Mouse (Mus musculus) myocyte (in vitro differentiated cells): ENCODE results near the gene Ctbp1. TPM values are rescaled to one million over a fixed set of nuclear protein-coding genes. Genes with fewer than 3 reads are reported as not detected.

Experiments
- H3K27me3 ChIP-seq: one replicate; pipeline ENCODE4 v1.6.1; 2011; ENCODE audit not compliant: control insufficient read depth, insufficient read depth, insufficient read length
- H3K36me3 ChIP-seq: one replicate; pipeline ENCODE4 v1.6.1; 2011; ENCODE audit not compliant: control insufficient read depth, insufficient read depth
- H3K4me2 ChIP-seq: one replicate; pipeline ENCODE4 v1.6.1; 2011; ENCODE audit warnings: low read depth, control low read depth
- H3K4me3 ChIP-seq: one replicate; pipeline ENCODE4 v1.5.1; 2011; ENCODE audit warnings: mild to moderate bottlenecking, control low read depth, moderate library complexity
- H3K79me2 ChIP-seq: one replicate; pipeline ENCODE4 v1.6.1; 2011; ENCODE audit not compliant: control insufficient read depth, insufficient read depth
- H3ac ChIP-seq: one replicate; pipeline ENCODE4 v1.6.1; 2011; ENCODE audit not compliant: control insufficient read depth, insufficient read length
- CEBPB ChIP-seq: IDR thresholded peaks from 2 replicates; pipeline ENCODE4 v1.6.1; 2011; ENCODE audit warnings: mild to moderate bottlenecking, moderate library complexity; ENCODE audit not compliant: poor library complexity, insufficient read depth, severe bottlenecking
- E2F4 ChIP-seq: IDR thresholded peaks from one replicate; pipeline ENCODE4 v1.6.1; 2011; ENCODE audit warnings: mild to moderate bottlenecking, control low read depth, moderate library complexity; ENCODE audit not compliant: insufficient read depth
- MAX ChIP-seq: IDR thresholded peaks from one replicate; pipeline ENCODE4 v1.6.1; 2011; ENCODE audit warnings: low read depth, mild to moderate bottlenecking, control low read depth
- MYOD1 ChIP-seq, 3 experiments: IDR thresholded peaks; one replicate each; pipeline ENCODE4 v1.6.1; 2011; ENCODE audit warnings: control low read depth in 2 of 3, low read depth in 2 of 3, mild to moderate bottlenecking in 2 of 3, moderate library complexity in 1 of 3; ENCODE audit not compliant: insufficient read length in 2 of 3, control insufficient read depth in 1 of 3
- MYOG ChIP-seq, 3 experiments: IDR thresholded peaks; one replicate each; pipeline ENCODE4 v1.6.1; 2011; ENCODE audit warnings: control low read depth in 2 of 3, low read depth in 2 of 3, mild to moderate bottlenecking in 2 of 3; ENCODE audit not compliant: insufficient read length in 2 of 3, control insufficient read depth in 1 of 3, insufficient read depth in 1 of 3
- POLR2A ChIP-seq: IDR thresholded peaks from one replicate; pipeline ENCODE4 v1.6.1; 2011; ENCODE audit warnings: low read depth, mild to moderate bottlenecking, control low read depth, moderate library complexity; ENCODE audit not compliant: insufficient read length
- POLR2AphosphoS2 ChIP-seq: IDR thresholded peaks from one replicate; pipeline ENCODE4 v1.6.1; 2011; ENCODE audit warnings: low read depth, control low read depth; ENCODE audit not compliant: insufficient read length
- REST ChIP-seq: IDR thresholded peaks from one replicate; pipeline ENCODE4 v1.6.1; 2011; ENCODE audit warnings: mild to moderate bottlenecking, control low read depth, moderate library complexity; ENCODE audit not compliant: insufficient read depth, insufficient read length
- SRF ChIP-seq: IDR thresholded peaks from one replicate; pipeline ENCODE4 v1.6.1; 2011; ENCODE audit warnings: low read depth; ENCODE audit not compliant: control insufficient read depth, insufficient read length
- TCF12 ChIP-seq: IDR thresholded peaks from one replicate; pipeline ENCODE4 v1.6.1; 2011; ENCODE audit warnings: mild to moderate bottlenecking, control low read depth; ENCODE audit not compliant: poor library complexity, insufficient read depth, severe bottlenecking
- TCF3 ChIP-seq: IDR thresholded peaks from one replicate; pipeline ENCODE4 v1.6.1; 2011; ENCODE audit warnings: low read depth, control low read depth; ENCODE audit not compliant: insufficient read length
- USF1 ChIP-seq: IDR thresholded peaks from one replicate; pipeline ENCODE4 v1.6.1; 2011; ENCODE audit warnings: low read depth, mild to moderate bottlenecking, control low read depth, moderate library complexity
- polyA plus RNA-seq: library from polyadenylated mRNA; unstranded; fragments of >200 nt; fragmentation: generic; extraction: Trizol; gene quantifications from one replicate; pipeline ENCODE4 v1.2.1, GENCODE M21; 2012; ENCODE audit warnings: missing spikeins

The Ctbp1 gene
- polyA plus RNA-seq, 1 experiment, result 231 TPM

GRCm38 (mm10) chr5:33217663-33218062 is 57.1 kb downstream of the Ctbp1 start:
- Histone ChIP-seq H3K79me2 (no peaks in the 10 kb centered on the region), H3K4me3 (no peak overlapping the region), H3K27me3 (no peaks in the 10 kb centered on the region), H3K36me3 (no peaks in the 10 kb centered on the region), H3ac (no peak overlapping the region), H3K4me2 (peak overlapping the region; percentile 32)
- no peak for TF ChIP-seq CEBPB
- no peak for TF ChIP-seq SRF
- TF ChIP-seq TCF12, result no peak
- TF ChIP-seq REST, result no peak
- no peak for TF ChIP-seq USF1
- TF ChIP-seq POLR2A, result no peak
- TF ChIP-seq MAX, result no peak

DNA sequence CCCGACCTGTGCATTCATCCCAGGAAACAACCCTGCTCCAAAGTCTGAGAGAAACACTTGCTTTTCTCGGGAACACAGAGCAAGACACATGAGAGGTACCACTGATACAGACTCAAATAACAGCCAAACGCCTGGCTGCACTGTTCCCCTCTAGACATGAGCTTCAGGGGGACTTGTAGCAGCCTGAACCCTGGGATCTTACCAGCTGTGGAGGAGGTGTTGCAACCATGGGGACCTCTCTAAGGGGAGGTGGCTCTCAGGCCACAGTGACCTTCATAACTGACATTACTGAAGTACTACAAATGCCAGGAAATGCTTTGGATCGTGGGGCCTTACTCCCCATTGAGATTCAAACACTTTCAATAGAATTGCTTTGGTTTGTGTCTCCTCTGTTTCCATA is 60.1 kb downstream of the Ctbp1 start:
- H3K4me3 ChIP-seq, result no peak overlapping the region
- no peak overlapping the region for H3K4me2 ChIP-seq

DNA sequence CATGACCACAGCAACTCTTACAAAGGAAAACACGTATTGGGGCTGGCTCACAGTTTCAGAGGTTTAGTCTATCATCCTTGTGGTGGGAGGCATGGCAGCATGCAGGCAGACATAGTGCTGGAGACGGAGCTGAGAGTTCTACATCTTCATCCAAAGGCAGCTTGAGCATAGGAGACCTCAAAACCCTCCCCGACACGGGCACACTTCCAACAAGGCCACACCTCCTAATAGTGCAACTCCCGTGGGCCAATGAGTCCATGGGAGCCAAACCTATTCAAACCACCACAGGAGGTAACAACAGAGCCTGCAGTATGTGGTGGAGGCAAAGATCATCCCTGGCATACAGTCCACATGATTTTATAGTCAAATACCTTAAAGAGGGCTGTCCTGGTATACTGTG is 63.5 kb downstream of the Ctbp1 start:
- no peaks in the 10 kb centered on the region for H3K36me3 ChIP-seq
- no peak overlapping the region for H3K4me3 ChIP-seq
- H3K27me3 ChIP-seq, result no peaks in the 10 kb centered on the region
- TF ChIP-seq MYOG (IDR thresholded peaks at IDR 0.05; ENCODE audit: control insufficient read depth in 1 of 3, insufficient read depth in 1 of 3, insufficient read length in 2 of 3, low read depth in 2 of 3) (no peak), E2F4 (no peak), REST (no peak), MYOD1 (IDR thresholded peaks at IDR 0.05; ENCODE audit: control insufficient read depth in 1 of 3, insufficient read length in 2 of 3, low read depth in 2 of 3) (no peak), SRF (no peak), TCF12 (no peak), POLR2AphosphoS2 (no peak), POLR2A (no peak), MAX (no peak), USF1 (no peak), CEBPB (no peak), TCF3 (no peak)
- no peak overlapping the region for H3ac ChIP-seq
- H3K4me2 ChIP-seq, result no peak overlapping the region
- H3K79me2 ChIP-seq, result no peaks in the 10 kb centered on the region

More for the DNA sequence above, 60.1 kb downstream of the Ctbp1 start:
- no peaks in the 10 kb centered on the region for H3K36me3 ChIP-seq
- no peaks in the 10 kb centered on the region for H3K79me2 ChIP-seq
- H3K27me3 ChIP-seq, result no peaks in the 10 kb centered on the region
- H3ac ChIP-seq, result no peak overlapping the region
- TF ChIP-seq E2F4, result no peak
- TF ChIP-seq TCF3, result no peak
- no peak for TF ChIP-seq MAX
- TF ChIP-seq POLR2AphosphoS2, result no peak
- TF ChIP-seq CEBPB, result no peak
- no peak for TF ChIP-seq USF1
- no peak for TF ChIP-seq TCF12
- TF ChIP-seq POLR2A, result no peak
- TF ChIP-seq REST, result no peak
- no peak for TF ChIP-seq SRF
- TF ChIP-seq MYOD1 (IDR thresholded peaks at IDR 0.05; ENCODE audit: control insufficient read depth in 1 of 3, insufficient read length in 2 of 3, low read depth in 2 of 3), result no peak
- TF ChIP-seq MYOG (IDR thresholded peaks at IDR 0.05; ENCODE audit: control insufficient read depth in 1 of 3, insufficient read depth in 1 of 3, insufficient read length in 2 of 3, low read depth in 2 of 3), result no peak

DNA sequence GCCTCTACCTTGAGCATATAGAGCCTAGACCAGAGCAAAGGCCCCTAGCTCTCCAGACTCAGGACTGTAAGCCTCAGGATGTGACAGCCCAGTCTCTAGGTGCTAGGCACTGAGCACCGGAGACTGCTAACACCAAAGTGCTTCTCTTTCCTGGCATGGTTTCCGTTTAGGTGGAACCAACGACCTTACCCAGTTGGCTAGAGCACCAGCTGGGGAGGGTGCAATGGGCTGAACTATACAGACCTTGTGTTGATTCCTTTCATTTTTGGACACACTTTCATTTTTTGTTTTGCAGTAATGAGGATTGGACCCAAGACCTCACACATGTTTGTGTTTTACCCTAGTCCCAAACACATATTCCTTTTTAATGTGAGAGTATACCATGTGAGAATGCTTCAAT is 64.3 kb downstream of the Ctbp1 start:
- no peak overlapping the region for H3ac ChIP-seq
- TF ChIP-seq MAX (no peak), POLR2AphosphoS2 (no peak), CEBPB (no peak), SRF (no peak), TCF3 (no peak), MYOG (IDR thresholded peaks at IDR 0.05; ENCODE audit: control insufficient read depth in 1 of 3, insufficient read depth in 1 of 3, insufficient read length in 2 of 3, low read depth in 2 of 3) (no peak), REST (no peak), E2F4 (no peak), MYOD1 (IDR thresholded peaks at IDR 0.05; ENCODE audit: control insufficient read depth in 1 of 3, insufficient read length in 2 of 3, low read depth in 2 of 3) (no peak), USF1 (no peak), TCF12 (no peak), POLR2A (no peak)

More for the DNA sequence above, 64.3 kb downstream of the Ctbp1 start:
- Histone ChIP-seq H3K36me3 (no peaks in the 10 kb centered on the region), H3K4me3 (no peak overlapping the region), H3K27me3 (no peaks in the 10 kb centered on the region), H3K4me2 (no peak overlapping the region), H3K79me2 (no peaks in the 10 kb centered on the region)
